Mouse (Mus musculus): ENCODE measurements around the gene Scnn1g.
A peak's percentile ranks its signal among the peaks of the same experiment; 100 is the strongest.

The Scnn1g gene

DNA sequence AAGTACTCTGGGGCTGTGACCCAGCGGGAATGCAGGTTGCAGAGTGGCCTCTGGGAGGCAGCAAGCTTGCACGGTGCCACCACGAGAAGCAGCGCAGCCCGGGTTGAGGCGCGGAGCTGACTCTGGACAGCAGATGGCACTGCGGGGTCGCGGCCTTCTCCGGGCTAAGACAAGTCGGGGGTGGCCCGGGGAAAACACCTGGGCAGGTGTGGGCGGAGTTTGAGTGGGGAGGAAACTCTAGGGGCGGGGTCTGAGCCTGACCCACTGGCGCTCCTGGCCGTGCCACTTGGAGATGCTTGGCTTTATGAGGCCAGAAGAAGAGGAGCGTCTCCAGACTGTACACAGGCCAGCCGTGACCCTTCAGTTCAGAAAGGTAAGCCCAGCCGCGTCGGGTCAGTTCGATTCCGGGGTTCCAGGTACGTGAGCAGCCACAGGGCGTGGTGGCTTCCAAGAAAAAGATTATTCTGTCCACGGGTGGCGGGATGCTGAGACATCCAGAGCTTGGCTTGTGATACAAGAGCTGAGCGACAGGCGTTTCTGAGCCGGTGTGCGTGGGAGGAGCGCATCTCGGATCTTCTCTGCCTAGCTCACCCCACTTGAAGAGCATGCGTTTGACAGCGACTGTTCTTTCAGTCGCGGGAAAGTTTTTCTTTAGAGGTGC is at the start of gene Scnn1g:
Scnn1g (plus strand) TSS at position 309 of the 661 bp plus-strand sequence.
- peak; percentile 90 for DNase-seq

DNA sequence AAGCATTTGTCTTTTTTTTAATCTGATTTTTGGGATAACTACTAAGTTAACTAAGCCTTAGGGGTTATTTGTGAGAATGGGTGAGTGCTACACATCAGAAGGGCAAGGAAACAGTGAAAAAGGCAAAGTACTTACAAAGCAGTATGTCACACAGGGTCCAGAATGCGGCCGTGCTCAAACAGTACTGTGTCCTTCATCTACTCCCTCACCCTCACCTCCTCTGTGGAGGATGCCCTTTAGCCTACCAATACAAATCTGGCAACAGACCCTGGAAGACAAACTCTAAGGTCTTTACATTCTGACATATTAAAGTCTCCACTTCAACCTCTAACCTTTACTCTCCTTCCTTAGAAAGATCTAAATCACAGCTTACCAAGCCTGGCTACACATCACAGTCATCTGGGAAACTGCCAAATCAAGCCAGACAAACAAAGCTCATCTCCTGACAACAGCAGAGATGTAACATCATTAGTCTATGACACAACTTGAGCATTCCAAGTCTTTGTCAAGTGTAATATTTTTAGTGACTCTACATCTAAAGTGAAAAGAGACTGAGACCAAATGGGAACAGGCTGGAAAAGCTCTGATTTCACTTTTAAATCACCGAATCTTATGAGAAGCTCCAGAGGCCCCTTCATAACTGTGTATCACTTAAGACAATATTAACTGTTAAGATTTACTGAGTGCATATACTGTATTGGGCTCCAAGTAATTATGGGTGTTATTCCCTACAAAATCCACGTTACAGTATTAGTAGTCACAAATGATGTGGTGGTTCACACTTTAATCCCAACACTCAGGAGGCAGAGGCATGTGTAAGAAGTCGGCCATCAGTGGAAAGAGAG is 48.9 kb upstream of the Scnn1g start:
- DNase-seq: no peak

DNA sequence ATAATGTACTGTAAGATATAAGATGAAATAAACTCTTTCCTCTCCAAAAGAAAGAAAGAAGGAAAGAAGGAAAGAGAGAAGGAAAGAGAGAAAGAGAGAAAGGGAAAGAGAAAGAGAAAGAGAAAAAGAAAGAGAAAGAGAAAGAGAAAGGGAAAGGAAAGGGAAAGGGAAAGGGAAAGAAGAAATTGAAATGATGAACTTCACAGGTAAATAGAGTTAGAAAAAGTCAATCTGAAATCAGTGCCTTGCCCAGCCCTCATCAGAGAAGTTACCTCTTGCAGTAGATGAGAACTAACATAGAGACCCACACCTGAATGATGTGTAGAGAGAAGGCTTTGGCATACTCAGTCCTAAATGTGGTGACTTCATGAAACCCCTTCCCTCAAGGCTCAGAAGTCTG is 44.9 kb upstream of the Scnn1g start:
- no peak for DNase-seq

DNA sequence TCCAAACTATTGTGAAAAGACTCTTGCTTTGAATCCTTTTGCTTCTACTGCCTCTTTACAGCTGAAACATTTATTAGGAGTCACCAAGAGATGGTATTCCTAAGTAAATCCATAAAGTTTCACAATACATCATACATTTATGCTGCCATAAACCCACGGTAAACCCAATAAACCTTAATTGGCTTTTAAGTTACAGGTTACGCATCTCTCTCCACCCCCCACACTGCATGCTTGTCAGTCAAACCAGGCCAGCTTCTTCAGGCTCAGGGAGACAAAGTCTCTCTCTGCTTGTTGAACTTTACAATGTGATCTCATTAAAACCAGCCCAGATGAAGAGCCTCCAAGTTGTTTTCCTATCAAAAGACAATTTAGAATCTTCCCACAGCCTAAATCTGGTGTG is 42.5 kb upstream of the Scnn1g start:
- no peak for DNase-seq

DNA sequence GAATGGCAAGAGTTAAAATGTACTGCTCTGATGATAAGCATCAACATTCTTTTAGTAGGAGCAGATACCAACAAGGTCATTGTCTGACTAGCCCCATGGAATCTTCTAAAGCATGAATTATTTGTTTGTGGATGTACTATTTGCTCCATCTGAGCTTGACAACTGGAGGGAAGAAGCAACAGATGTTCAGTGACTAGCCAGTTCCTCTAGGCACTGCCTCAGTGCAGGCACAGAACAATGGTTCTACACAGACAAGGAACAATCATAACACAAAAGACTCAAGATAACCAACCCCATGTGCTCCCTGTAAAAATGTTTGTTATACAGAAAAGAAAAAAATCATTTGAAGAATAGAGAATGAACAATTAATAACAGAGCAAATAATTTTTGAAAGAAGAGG is 37.1 kb upstream of the Scnn1g start:
- no peak for DNase-seq

DNA sequence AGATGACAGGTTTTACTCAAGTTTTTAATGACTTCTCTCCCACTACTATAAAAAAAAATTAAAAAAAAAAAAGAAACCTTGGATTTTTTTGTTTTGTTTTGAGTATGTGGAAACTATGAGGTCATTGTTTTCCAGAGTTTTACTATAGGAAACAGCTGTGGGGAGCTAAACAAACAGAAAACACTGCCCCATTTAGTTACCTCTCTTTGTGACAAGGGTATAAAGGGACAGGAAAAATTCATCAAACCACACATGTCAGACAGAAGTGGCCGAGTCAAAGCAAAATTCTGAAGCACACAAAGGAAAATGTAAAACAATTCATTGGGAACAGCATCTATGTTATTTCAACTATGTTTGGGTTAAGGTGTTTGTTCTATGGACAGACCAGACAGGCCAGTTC is 36.7 kb upstream of the Scnn1g start:
- DNase-seq: no peak

DNA sequence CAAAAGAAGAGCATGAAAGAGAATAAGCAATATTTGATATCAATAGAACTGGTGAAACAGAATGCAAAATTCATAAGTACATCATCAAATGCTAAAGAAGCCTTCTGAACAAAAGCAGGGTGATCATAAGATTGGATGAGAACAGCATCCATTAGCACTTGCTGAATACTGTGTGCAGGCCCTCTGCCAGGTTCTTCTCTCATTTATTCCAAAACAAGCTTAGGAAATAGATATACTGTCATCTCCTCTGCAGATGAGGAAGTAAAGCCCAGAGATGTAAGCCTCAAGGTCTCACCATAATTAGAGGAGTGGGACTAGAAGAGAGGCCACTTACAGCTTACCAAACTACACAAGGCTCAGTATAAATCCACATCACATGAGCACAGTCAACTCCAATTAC is 35.1 kb upstream of the Scnn1g start:
- DNase-seq: no peak

DNA sequence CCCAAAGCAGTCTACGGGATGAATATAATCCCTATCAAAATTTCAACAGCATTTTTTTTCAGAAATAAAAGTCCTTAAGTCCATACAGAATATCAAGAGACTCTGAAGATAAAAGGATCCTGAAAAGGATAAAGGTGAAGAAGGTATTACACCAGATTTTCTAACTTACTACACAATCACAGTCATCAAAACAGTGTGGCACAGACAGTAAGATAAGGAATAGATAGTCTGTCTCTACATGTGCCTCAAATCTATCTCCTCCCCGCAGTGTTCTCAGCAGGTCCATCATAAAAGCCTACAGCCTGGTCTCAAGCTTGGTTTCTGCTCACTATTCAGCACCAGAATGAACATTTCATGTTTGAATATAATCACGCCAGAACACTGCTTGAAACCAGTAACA is 33.8 kb upstream of the Scnn1g start:
- DNase-seq: no peak

DNA sequence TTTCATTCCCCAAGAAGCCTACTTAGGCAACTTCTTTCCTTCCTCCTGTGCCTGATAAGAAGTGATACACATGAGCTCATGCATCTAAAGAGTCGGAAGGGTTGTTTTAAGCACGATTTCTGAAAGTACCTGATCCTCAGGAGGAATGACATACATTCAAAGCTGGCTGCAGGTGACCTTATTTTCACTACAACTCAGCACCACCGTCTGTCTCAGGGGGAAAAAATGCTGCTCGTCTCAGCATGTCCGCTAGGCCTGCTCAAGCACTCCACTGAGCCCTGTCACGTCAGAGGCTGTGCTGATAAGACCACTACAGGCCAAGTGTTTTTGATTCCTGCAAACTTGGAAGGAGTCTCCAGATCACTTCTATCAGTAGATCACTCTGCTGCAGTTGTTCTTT is 32.3 kb upstream of the Scnn1g start:
- no peak for DNase-seq

DNA sequence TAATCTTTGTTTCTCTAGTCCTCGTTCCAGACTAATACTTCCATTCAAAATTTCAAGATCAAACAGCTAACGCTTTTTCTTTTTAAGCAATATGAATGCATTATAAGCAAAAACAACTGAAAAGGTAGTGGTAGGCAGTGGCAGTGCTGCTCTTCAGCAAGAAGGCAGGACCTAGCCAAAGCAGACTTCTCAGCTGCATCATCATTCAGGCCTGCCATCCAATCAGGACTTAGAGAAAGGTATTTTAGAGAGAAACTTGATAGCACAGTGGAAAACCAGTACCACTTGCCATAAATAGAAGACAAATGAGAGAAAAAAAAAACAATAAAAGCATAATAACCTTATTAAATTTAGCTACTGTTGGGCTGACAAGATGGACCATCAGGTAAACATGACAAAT is 29.2 kb upstream of the Scnn1g start:
- DNase-seq: no peak

DNA sequence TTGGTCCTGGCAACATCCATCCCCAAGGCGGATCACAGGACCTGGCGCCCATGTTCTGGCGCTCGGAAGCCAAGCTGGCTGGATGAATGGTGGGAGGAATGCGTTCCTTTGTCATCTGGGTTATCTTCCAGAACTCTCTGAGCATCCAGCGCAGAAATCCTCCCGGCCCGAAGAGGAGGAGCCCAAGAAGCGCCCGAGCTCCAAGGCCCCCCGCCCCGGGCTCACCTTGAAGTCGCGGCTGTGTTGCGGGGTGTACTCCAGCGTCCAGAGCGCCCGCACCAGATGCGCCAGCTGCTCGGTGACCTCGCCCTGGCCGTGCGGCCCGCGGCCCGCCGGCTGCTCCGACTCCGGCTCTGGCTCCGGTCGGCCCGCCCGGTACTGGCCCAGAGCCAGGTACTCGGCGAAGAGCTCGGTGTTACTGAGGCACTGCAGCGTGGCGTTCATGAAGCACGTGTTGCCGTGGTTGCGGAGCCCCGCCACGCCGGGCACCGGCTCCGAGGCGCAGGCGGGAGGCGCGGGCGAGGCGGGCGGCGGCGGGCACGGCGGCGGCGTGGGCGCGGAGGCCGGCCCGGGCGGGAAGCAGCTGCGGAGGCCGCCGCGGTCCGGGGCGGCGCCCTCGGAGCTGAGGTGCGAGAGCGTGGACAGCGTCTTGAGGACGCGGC is 27.7 kb upstream of the Scnn1g start:
- peak; percentile 53 for DNase-seq

DNA sequence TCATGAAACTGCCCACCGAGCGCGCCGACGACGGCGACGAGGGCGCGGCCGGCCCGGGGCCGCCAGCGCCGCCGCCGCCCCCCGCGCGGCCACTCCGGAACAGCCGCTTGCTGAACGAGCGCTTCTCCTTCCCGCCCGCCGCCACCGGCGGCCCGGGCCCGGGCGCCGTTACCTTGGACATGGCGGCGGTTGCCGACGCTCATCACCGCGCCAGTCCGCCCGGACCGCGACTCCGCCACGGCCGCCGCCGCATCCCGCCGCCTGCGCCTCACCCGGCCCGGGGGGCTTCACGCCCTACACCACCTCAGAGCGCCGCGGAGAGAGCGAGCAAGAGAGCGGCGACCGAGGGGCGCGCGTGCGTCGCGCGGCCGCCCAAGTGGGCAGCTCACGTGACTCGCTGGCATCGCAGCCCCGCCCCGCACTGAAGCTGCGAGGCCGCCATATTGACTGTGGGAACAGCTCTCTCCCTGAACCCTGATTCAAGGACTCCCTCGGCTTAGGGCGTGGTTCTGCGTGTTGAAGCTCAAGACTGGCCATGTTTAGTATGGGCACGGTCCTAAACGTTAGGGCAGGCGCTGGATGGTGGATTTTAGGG is 27.1 kb upstream of the Scnn1g start, which contains the start of gene Usp31:
Usp31 (minus strand) TSS at position 181 of the 595 bp plus-strand sequence.
- DNase-seq: peak; percentile 95

DNA sequence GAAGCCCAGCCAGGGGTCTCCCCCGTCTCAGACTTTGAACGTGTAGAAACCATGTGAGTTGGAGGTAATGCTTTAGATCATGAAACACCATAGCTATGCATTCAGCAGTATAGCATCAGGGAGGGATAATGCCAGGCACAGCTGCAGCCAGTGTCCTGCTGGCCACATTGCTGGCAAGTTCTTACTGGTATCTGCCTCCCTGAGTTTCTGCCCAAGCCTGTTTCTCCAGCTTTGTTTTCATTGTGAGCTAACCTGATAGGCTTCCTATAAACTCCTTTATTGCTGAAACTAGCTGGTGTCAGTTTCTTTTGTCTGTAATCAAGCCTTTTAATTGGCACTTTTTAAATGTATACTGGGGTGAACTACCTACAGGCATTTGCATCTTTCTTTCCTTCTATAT is 23.1 kb upstream of the Scnn1g start:
- DNase-seq: no peak

DNA sequence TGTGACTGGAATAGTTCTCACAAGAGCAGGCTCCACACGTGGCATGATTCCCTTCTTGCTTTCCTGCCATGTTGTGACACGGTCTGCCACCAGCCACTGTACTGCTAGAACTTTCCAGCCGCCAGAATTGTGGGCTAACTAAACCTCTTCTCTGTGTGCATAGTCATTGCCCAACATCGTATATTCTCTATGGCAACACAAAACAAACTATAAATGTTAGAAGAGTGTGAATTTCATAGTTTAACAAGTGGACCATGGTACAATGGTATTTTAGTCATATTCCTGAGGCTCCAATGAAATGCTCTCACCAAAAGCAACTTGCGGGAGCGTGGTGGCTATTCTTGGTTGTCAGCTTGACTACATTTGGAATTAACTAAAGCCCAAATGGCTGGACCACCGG is 17.2 kb upstream of the Scnn1g start:
- no peak for DNase-seq

DNA sequence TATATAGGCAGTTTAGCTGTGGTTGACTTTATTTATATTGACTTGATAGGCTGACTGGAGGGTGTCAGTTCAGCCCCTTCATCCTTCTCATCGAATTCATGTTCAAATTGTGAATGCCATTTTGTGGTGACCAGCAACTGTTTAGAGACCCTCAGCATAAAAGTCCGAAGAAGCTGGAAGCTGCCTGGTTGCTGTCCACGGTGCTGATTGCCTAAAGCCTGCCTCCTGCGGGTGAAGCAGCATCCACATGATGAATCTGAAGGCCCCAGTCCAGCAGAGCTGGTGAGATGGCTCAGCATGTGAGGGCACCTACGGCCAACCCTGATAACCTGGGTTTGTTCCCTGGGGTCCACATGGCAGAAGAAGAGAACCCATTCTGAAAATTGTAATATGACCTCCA is 4.1 kb upstream of the Scnn1g start:
- DNase-seq: peak; percentile 72

DNA sequence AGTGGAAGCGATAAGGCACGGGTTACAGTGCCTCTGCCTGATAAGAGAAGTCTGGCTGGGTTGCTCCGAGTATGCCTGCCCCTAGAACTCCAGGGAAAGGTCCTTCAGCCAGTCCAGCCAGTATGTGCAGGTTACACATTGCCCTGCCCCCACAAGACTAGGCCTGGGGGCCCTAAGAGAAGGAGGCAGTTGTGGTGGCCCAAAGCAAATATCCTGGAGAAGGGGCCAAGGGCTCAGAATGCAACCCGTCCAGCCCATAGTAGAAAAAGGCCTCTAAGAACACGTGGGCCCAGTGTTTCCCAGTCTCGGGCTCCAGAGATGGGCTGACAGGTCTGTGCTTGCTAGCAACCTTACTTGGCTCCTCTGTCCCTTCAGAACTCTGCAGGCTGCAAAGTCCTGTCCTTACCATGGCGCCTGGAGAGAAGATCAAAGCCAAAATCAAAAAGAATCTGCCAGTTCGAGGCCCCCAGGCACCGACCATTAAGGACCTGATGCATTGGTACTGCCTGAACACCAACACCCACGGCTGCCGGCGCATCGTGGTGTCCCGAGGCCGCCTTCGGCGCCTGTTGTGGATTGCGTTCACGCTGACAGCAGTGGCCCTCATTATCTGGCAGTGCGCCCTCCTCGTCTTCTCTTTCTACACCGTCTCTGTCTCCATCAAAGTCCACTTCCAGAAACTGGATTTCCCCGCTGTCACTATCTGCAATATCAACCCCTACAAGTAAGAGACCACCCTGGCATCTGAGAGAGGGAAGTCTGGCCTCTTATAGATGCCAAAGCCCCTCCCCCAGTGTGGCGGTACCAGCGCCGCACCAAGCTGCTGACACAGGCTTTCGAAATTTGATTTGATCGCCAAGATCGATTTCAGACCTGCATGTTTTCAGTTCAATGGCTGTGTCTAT is 3.5 kb downstream of the Scnn1g start:
- no peak for DNase-seq

DNA sequence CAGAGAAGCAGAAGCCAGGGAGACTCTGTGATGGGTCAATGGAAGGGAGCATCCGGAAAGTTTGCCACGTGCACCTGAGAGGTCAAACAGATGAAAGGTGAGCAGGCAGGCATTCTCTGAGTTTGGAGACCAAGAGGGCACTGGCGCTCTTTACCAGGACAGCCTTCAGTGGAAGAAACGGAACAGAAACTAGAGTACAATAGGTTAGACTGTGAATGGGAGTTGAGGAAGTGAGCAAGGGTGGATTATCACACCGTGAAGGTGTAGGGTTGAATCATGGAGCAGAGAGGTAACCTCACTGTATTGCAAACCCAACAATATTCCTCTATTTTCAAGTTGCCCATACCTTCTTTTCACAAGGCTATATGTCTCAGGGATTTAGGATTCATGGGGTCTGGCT is 16.0 kb downstream of the Scnn1g start:
- no peak for DNase-seq

DNA sequence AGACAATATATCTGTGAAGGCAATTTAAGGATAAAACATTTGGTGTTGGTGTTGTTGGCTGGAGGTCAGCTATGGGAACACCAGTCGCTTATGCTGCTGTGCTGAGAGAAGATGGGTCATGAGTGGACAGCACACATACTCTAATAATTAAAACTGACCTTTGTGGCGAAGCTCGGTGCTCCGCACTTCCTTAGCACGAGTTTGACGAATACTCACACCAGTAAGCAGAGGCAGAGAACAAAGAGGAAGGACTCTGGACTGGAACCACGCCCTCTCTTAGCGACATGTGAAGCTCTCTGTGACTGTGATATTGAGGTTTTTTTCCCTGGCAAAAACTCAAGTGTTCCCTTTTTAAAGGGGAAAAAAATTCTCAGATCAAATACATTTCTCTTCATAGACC is 20.5 kb downstream of the Scnn1g start:
- no peak for DNase-seq

DNA sequence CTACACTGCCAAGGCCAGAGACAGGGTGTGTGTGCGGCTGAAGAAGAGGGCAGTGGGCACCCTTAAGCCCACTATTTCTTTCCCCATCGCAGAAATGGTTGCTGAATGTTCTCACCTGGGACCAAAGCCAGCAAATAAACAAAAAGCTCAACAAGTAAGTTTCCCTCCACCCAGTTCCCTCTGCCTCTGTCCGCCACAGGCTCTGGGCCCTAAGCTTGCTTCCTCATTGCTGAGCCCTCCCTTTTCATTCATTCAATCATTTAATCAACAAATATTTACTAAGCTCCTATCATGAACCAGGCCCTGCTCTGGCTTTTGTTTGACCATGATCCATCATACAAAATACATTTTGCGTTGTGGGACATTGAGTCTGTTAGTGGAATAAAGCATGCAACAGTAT is 29.0 kb downstream of the Scnn1g start:
- DNase-seq: no peak

DNA sequence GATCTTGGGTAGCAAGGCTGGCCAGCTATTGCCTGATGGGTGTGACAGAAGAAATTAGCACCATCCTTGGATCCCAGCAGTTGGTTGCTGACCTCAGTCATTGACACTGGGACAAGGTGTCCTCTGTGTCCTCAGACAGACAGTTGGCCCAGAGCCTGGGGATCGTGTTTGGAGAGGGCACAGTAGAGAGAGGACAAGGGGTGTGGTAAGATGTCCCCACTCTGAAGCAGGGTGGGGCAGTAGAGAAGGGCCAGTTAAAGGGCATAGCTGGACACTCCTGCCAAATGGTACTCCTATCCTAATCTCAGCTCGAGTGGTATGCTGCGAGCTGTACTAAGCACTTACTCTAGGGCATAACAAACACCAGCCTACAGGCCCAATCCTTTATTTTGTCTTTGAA is 33.6 kb downstream of the Scnn1g start:
- DNase-seq: no peak

DNA sequence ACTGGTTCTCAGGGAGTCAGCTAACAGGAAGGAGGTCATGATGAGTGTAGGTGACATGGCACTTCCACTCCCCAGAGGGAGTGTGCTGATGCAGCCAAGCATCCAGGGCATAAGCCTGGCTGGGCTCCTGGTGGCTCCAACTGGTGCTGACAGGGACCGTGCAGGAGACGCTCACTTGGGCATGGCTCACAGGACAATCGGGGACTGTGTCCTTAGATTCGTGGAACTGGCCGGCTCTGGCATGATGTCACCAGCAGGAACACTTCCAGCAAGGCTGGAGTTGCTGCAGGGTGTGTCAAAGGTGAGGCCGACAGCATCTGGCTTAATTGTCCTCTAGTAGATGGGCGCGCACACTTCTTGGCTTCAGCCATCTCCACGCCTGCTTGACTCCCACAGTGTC is 34.7 kb downstream of the Scnn1g start:
- DNase-seq: no peak

DNA sequence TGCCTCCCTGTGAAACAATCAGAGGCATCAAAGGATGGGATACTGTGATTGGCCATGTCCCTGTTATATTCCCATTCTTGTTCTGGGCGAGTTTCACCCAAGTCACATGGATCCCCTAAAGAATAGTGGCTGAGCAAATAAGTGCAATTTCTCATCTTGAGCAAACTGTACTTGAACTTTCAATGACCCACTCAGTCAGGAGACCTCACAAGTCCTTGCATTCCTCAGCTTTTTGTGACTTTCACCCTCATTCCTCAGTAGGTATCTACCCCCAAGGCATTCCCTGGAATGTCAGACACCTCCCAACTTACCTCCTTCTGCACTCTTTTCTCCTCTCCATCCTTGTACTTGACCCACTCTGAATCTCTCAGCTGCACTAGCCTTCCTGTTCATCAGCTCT is 44.3 kb downstream of the Scnn1g start:
- no peak for DNase-seq

DNA sequence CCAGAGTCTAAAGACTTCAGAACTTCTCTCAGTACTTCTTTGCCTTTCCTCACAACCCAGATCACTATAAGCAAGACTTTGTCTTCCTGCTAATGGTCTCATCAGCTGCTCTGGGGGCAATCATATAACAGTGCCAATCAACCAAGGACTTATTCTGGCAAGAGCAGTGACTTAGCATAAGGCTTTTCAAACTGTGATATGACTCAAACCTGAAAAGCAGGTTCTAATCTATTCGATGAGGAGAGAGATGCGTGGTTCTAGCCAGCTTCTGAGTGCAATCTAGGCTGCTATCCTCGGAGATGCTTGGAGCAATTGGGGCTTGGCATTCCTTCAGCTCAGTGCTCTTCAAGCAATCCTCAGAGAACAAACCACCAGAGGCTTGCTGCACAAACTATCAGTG is 44.7 kb downstream of the Scnn1g start:
- DNase-seq: no peak

All from thymus, postnatal 4 days (tissue).